Mouse (Mus musculus) urinary bladder, postnatal 10 days (tissue): ENCODE measurements around the gene Vwa8.
"Not testable (repeated sequence)": the region's sequence is repeated elsewhere in the genome, so short reads cannot be mapped to it uniquely, and the experiment has no call there.

Experiments used
- DNase-seq: peaks from one replicate; pipeline ENCODE4 v3.0.0; 2022; ENCODE audit warnings: low spot score

Vwa8 gene

GRCm38 (mm10) chr14:78885915-78886534 lies 37.2 kb downstream of the Vwa8 start:
- no peak for DNase-seq

DNA sequence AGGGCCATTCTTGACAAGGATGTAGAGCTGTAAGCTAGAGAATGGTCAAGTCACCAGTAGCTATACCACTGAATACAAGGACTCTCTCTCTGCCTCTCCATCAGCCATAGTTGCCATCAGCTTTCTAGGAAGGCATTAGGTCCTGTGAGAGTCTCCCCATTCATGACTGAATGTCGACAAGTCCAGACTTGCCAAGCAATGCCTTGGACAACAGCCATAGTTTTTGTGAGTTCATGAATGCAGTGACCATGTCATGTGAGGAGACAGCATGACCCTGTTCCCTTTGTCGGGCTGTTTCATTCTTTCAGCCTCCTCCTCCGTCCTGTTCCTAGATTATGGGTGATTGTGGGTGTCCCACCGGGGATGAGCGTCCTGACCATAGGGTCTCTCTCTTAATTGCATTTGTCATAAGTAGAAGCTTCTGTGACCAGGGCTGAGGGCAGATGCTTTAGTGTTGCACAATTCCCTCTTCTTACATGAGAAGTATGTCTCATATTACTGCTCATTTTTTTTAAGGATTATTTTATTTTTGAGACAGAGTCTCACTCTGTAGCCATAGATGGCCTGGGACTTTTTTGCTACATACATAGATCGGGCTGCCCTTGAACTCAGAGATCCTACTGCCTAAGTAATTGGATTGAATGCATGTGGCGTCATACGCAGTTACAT lies 37.8 kb downstream of the Vwa8 start:
- DNase-seq: no peak

DNA sequence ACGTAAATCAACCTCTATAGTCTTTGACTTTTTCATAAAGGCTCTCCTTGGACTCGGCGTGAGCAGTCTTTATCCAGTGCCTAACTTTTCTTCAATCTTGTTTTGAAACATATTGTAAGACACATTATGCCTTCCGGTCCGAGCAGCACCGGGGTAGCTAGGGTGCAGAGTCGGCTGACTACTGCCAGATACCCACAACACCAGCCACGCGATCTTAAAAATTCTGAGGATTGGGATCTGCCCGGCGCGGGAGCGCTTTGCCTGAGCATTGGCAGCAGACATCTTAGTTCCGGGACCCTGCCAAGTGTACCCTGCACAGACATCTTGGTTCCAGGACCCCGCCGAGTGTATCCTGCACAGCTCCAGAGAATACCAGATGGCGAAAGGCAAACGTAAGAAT lies 38.6 kb downstream of the Vwa8 start:
- not testable (repeated sequence) for DNase-seq

GRCm38 (mm10) chr14:78895496-78895895 lies 46.6 kb downstream of the Vwa8 start:
- no peak for DNase-seq

- no peak for DNase-seq
Observed at GRCm38 (mm10) chr14:78896252-78896651, 47.4 kb downstream of the Vwa8 start.

DNA sequence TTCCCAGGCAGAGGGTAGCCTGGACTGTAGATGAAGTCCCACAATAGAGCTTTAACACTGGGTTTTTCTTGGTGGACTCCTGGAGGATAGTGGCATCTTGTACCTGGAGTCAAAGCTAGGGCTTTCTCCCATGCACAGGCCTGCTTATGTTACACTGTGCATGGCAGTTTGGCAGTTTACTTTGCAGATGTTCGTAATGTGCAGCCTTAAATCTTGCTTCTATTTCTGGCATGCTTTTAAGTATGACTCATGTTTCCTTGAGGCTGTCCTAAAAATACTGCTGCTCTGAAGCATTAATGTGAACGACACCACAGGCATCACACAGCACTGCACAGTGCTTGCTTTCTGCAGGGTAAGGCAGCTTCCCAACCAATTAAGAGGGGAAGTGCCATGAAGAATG lies 51.9 kb downstream of the Vwa8 start:
- no peak for DNase-seq

DNA sequence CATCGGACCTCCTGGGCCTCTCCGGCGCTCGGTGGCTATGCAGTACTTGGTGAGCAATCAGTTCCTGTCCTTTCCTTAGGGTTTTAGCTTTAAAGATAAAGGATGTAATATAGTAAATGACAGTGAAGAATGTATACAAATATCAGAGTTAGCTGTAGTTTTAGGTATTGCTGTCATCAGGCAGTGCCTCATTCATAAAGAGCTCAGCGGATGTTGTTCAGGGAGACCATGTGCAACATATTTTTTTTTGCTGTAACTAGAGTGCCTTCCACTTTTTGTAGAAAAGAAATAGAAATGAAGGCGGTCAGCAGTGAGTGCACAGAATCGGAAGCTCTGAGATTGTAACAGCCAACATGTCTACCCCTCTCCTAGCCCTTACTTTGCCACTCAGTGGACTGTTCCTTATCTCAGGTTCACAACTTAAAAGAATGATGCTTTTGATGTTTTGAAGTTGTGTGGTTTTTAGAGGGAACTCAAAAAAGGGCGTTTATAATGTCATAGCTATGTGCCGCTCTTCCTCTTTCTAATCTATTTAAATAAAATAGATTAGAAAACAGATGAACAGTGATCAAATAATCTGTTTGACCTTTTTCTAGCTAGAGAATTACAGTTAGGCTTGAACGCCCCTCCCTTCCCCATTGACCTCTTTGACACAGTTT lies 59.5 kb downstream of the Vwa8 start:
- no peak for DNase-seq

DNA sequence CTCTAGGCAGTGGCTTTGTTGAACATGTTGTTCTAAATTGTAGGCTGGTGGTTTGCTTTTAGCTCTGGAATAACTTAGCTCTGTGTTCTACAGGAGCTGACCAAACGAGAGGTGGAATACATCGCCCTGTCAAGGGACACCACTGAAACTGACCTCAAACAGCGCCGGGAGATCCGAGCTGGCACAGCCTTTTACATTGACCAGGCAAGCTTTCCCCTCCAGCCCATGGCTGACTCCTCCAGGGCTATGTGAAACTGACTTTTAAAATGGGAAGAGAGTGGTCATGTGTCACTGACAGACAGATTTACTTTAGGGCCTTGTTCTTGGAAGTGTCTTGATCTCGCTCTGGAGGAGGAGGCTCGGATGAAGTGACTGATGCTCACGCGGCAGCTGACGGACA lies 63.2 kb downstream of the Vwa8 start:
- no peak for DNase-seq

DNA sequence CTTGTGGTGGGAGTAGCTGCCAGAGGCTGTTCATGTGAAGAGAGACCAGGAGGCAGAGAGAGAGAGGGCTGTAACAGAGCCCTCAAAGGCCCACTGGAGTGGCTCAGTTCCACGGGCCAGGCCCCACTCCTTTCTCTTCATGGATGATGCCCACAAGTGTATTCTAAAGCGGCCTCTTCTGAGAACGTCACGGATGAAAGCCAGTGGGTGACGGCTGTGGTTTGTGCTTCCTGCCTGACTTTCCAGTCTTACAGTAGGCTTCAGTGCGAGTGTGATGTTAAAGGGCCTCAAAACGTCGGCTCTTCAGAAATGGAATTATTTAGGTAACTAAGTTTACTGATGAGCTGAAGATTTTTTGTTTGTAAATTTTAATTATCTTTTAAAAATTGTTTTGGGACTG lies 65.3 kb downstream of the Vwa8 start:
- no peak for DNase-seq

GRCm38 (mm10) chr14:78916691-78917090 lies 67.8 kb downstream of the Vwa8 start:
- DNase-seq: no peak

DNA sequence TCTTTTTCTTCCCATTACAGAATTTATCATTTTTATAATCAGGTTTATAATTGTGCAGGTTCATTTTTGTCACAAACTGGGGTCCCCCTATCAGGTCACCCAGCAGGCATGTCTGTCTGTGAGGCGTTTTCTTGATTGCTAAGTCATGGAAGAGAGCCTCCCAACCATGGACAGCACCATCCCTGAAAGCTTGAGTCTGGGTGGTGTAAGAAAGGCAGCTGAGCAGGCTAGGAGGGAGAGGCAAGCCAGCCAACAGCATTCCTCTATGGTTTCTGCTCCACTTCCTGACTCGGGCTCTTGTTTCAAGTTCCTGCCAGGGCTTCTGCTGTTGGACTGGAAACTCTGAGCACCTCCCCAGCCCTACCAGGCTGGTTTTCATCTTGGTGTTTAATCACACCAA lies 72.4 kb downstream of the Vwa8 start:
- DNase-seq: no peak

DNA sequence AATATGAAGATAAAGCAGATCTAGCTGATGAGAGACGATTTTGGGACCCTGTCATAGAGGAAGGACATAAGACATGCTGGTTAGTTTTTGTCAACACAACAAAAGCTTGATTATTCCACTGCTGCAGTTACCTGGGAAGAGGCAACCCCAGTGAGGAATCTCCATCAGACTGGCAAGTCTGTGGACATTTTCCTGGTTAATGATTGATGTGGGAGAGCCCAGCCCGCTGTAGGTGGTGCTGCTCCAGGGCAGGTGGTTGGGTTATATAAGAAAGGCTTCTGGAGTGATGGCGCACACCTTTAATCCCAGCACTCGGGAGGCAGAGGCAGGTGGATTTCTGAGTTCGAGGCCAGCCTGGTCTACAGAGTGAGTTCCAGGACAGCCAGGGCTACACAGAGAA lies 74.8 kb downstream of the Vwa8 start:
- no peak for DNase-seq

DNA sequence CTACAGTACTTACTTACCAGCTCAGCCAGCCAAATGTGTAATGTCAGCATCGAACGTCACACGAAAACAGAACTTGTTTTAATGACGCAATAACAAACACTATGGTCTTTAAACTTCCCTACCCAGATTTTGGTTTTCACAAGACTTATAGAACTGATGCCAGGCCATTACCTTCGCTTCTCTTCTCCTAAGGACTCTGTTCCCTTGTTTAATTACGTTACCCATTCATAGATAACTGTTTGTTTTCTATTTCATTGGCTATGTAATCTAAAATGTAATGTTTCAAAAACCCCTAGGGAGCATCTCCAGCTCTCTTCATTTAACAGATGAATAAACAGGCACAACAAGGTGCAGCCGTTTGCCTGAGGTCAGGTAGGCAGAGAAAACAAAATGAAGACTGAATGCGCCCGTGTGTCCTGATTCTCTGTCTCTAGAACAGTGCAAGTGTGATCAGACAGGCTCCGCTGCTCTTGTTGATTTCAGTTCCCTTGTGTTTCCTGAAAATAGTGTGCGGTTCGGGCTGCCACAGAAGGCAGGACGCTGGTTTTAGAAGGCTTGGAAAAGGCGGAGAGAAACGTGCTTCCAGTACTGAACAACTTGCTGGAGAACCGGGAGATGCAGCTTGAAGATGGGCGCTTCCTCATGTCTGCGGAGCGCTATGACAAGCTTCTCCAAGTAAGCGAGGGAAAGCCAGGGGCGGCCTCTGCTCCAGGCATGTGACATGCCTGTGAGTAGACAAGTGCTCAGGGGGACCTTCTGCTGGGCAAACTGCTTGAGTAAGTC lies 76.1 kb downstream of the Vwa8 start:
- no peak for DNase-seq

DNA sequence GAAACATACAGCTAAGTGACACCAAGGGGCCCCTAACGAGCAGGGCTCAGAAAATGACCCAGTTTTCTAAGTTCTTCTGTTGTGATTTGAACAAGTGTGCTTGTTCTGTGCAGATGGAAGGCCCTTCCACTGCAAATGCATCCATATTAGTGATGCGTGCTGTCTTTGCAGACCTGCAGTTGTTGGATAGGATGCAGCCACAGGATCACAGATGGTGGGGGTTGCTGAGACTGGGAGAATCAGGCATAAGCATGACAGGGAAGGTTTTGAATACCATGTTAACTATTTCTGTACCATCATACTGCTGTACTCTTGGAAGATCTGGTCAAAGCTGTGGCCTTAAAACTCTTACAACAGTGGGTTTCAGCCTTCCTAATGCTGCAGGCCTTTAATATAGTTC lies 83.2 kb downstream of the Vwa8 start:
- no peak for DNase-seq

- DNase-seq: no peak
Observed at GRCm38 (mm10) chr14:78933399-78933798, 84.5 kb downstream of the Vwa8 start.

GRCm38 (mm10) chr14:78934596-78934995 lies 85.7 kb downstream of the Vwa8 start:
- no peak for DNase-seq

DNA sequence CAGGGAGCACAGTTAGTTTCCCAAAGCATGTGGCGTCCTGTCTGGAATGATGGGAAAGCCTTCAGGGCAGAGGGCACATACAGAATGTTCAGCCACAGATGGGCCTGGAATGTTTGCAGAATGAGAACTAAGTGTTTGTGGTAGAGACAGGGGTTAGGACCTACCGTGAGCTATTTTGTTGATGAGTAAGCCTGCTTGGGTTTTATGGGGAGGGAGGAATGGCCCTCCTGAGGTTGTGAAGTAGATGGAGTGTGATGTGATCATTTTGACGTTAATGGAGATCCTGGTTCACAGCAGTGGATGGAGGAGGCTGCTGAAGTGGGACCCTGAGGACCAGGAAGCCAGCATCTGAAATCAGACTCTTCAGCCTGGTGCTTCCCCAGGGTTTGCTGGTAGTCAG lies 86.9 kb downstream of the Vwa8 start:
- DNase-seq: no peak

DNA sequence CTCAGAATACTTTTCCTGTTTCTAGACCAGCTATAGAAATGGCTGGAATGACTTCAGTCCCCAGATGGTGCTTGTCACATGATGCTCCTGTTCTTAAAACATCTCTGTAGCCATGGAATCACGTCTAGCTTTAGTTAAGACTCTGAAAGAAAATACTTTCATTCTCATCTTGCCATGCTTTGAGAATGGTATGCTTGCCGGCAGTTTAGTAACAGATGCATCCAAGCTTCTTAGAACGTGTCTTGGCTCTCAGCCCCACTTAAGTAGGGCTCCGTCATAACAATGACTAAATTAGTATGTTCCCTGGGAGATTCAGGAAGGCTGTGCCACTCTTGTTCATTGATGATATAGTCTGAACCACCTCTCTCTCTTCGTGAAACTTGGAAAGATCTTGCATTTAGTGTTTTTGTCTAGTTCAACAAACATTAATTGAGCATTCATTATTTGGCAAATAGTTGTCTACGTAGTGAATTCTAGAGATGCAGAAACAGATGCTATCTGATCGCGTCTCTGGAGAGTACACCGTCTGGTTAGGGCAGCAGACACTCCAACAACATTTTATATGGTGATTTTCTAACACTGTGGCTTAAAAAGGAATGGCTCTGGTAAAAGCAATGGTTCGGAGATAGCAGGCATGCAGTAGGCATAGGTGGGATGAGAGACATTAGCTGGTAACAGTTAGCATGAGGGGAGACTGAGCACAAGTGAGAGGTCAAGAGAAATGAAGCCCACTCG lies 93.1 kb downstream of the Vwa8 start:
- DNase-seq: no peak

GRCm38 (mm10) chr14:78955745-78956144 lies 106.9 kb downstream of the Vwa8 start:
- DNase-seq: no peak

DNA sequence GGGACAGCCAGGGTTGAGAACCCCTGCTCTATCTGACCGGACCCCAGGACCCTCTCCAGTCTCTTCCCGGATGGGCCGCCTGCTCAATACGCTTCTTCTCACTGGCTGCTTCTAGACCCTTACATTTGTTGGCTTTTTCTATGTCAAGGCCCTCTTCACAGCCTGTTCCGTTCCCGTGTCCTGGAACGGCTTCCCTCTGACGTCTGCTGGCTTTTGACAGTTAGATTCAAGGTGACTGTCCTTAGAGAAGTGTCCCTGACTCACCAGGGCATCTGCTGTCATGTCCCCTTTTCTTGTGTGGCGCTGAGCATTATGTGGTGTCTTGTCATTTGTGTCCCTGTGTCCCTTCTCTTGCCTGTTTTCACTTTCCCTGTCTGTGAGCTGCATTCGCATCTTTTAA lies 121.8 kb downstream of the Vwa8 start:
- DNase-seq: no peak

GRCm38 (mm10) chr14:78972424-78972823 lies 123.6 kb downstream of the Vwa8 start:
- no peak for DNase-seq

DNA sequence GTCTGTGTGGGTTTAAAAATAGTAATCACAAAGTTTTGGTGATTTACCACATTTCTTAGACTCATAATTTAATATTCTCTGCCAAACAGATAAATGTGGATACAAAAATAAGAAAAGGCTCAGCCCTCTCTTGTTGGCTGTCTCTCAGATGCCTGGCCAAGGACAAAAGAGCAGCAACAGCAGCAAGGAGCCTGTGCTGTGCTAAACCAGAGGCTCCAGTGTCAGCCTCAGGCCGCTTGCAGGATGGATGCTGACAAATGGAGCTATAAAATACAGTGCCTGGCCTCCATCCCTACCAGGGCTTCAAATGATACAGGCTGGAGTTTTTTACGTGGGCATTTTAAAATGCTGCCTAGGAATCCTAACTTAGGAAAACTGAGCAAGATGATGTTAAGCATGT lies 134.3 kb downstream of the Vwa8 start:
- DNase-seq: no peak
